Mouse (Mus musculus): ENCODE data around the gene Mmp19.

GRCm38 (mm10) chr10:128803771-128804270 is 13.1 kb downstream of the Mmp19 start, which contains the start of gene Dnajc14:
- TF ChIP-seq GATA1 (IDR thresholded peaks at IDR 0.05; ENCODE audit: low read depth, low read length) (no peak), MAX (IDR thresholded peaks at IDR 0.05; ENCODE audit: low read length) (no peak), CTCF (IDR thresholded peaks at IDR 0.05 in 2 of 3, conservative IDR thresholded peaks at IDR 0.05 in 1 of 3; ENCODE audit: control insufficient read depth in 1 of 3, insufficient read depth in 1 of 3, low read depth in 2 of 3, low read length in 3 of 3, poor library complexity in 1 of 3, severe bottlenecking in 1 of 3) (no peak), USF2 (IDR thresholded peaks at IDR 0.05; ENCODE audit: borderline replicate concordance in 1 of 2, insufficient read depth in 1 of 2, low read depth in 1 of 2, low read length in 2 of 2) (no peak), TAL1 (IDR thresholded peaks at IDR 0.05; ENCODE audit: low read length) (no peak), EP300 (IDR thresholded peaks at IDR 0.05; ENCODE audit: low read depth in 1 of 2, low read length in 2 of 2) (no peak), SIN3A (IDR thresholded peaks at IDR 0.05; ENCODE audit: low read length) (0 out of 2 replicates have a peak, but pooled peaks have one; percentile 6), MXI1 (IDR thresholded peaks at IDR 0.05; ENCODE audit: low read depth, low read length) (no peak)

Data from MEL (cell line).